Mouse (Mus musculus) fat pad, adult 2 months (tissue): ENCODE data around the gene Nfic.

Experiments
- DNase-seq: peaks from one replicate; pipeline ENCODE4 v3.0.0-alpha.2; 2011; ENCODE audit warnings: low read depth, low spot score; ENCODE audit errors: extremely low read depth

Nfic gene

GRCm38 (mm10) chr10:81405588-81406201, 49.7 kb downstream of the Nfic start:
- no peak for DNase-seq

DNA sequence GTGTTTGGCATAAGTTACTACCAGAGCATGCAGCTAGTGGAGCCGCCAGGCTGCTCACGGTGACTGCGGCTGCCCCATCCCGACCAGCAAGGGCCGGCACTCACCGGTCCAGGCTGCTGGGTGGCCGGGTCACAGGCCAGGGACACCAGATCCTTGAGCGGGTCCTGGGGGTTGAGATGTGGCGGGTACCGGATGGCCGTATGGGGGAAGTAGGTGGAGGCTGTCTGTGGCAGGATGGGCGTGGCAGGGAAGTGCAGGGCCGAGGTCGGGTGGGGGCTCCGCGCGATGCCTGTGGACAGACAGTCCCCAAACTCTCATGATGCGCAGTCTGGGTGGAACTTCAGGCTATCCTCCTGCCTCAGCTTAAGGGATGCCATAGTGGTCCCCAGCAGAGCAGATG, 50.7 kb downstream of the Nfic start:
- no peak for DNase-seq

DNA sequence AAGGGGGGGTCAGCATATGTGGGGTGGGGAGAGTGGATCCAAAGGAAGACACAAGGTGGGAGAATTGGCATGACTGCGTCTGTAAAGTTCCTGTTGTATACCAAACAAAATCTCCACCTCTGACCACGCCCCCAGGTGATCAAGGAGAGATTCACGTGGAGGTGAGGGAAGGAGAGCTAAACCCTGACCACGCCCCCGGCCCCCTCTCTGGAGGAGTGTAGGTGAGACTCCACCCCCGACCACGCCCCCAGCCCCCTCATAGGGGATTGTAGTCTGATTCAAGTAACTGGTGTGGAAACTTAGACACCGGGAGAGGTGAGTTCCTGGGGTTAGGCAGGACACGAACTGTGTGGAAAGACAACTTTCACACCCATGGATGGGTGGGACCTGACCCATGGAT, 51.4 kb downstream of the Nfic start:
- DNase-seq, result no peak

- no peak for DNase-seq
These were observed 51.9 kb downstream of the Nfic start for GRCm38 (mm10) chr10:81403511-81403910.

- DNase-seq, result no peak
These were observed 53.1 kb downstream of the Nfic start for GRCm38 (mm10) chr10:81402227-81402765.

GRCm38 (mm10) chr10:81401521-81402226, 53.8 kb downstream of the Nfic start:
- DNase-seq, result no peak

DNA sequence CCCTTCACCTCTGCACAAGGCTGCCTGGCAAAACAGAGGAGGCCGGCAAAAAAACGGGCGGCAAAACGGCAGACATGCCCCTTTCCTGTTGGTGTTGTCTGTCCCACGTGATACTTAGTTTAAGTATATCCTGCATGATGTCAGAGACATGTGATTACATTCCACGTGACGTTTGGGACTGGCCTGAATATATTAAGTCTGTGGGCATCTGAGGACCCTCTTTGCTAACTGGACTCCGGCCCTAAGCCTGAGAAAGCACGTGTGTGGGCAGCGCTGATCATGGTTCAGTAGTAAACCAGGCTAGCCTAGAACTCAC, 54.3 kb downstream of the Nfic start:
- DNase-seq, result no peak

DNA sequence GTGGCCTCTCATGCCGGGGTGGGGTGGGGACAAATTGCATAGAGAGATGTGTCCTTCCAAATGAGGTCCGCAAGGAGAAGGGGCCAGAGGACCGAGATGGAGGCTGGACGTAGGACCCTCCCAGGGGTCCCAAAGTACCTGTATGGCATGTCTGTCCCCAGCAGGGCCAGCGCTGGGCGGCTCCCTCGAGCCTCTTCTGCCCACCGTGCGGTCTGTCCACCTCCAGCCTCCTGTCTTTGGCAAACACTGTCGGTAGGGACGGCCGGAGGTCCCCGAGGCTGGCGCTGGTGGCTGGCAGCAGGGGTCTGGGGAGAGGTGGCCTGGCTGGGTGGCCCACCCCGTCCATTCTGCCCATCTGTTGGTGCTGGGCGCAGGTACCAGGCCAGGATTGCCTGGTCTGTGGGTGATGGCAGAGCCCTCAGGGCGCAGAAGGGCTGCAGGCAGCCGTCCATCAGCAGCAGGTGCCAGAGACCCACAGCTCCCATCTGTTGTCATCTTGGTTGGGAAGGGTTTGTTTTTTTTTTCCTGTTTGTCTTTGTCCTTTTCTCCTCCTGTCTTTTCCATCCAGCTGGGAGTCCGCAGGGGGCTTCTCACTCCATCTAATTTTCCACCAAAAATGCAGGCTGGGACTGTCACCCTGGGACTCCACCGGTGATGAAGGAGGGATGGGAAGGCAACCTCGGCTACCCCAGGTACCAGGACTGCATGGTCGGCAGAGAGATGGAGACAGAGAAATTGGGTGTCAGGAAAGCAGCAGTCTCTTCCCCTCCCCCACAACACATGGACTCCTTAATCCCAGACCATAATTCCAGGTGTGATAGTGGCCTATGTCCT, 54.8 kb downstream of the Nfic start:
- no peak for DNase-seq

DNA sequence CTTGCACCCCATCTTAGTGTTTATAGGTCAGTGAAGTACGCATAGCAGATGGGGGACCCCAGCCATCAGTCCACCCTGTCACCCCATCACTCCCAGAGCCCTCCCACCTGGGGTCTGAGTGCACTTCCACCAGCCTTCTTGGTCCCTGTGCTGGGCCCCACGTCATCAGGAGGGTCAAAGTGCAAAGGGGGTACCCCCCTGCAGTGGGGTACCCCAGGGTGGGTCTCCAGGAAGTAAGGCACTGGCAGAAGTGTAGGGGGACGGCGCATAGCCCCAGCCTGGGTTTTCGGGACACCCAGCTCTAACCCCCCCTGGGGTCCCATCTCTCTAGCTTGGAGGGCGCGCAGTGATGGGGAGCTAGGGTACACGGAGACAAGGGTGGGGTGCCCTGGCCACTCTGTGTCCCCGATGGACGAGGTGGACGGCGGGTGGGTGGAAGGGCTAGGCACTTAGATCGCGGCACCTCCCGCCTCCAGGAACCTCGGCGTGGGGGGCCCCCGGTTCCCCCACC, 55.6 kb downstream of the Nfic start:
- no peak for DNase-seq

DNA sequence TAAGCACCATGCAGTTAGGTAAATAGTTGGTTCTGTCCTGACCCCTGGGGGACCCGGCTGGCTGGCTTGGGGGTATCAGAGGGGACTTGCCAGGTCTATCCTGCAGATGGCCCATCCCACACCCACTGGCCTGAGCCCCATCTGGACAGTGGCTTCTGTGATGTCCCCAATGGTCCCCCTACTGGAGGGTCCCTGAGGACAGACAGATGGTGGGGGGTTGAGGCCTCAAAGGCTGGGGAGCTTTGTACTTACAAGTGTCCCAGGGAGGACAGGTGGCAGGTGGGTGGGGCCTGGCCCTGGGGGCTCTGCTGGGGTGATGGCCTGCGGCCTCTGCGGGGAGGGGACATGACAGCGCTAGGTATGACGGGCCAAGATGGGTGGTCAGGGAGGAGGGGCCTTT, 56.1 kb downstream of the Nfic start:
- no peak for DNase-seq

DNA sequence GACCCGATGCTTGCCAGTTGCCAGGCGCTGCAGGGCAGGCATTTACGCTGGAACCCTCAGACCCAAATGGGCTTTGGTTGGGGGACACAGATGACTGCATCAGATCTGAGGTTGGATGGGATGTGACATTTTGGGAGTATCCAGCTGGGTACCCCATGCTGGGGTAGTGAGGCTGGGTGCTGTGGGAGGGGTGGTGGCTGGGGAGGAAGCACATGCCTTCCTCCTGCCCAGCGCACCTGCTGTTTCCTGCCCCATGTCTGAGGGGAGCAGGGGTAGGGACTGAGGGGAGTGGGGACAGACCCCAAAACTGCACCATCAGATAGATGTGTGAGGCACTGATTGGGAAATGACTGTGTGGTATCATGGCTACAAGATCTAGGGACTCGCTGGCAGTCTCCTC, 58.7 kb downstream of the Nfic start:
- no peak for DNase-seq

GRCm38 (mm10) chr10:81395865-81396264, 59.6 kb downstream of the Nfic start:
- no peak for DNase-seq

DNA sequence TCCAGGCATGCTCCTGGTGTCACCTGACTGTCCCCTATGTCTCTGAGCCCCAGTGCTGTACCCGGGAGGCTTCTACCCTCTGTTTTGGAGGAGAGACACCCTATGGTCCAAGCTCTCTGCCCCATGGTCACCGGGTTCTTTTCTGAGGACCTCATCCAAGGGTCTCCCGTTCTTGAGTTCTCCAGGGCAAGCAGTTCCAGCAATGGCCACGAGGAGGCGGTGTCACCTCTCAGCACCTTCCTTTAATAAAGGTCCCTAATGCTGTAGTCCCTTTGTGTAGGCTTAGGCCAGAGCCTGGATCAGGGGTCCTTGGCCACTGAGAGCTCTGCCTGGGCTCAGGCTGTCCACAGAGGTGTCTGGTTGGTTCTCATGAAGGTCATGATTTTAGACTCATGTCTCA, 60.3 kb downstream of the Nfic start:
- DNase-seq, result no peak

GRCm38 (mm10) chr10:81393456-81394063, 61.9 kb downstream of the Nfic start:
- no peak for DNase-seq

- DNase-seq, result no peak
These were observed 62.7 kb downstream of the Nfic start, which contains the start of gene Smim24 for GRCm38 (mm10) chr10:81392781-81393185. Smim24 (plus strand) TSS chr10:81393051.

GRCm38 (mm10) chr10:81392270-81392669, 63.2 kb downstream of the Nfic start:
- no peak for DNase-seq

GRCm38 (mm10) chr10:81390678-81390965, 64.8 kb downstream of the Nfic start:
- DNase-seq, result no peak

GRCm38 (mm10) chr10:81389801-81390677, 65.4 kb downstream of the Nfic start:
- no peak for DNase-seq

GRCm38 (mm10) chr10:81389373-81389772, 66.1 kb downstream of the Nfic start:
- no peak for DNase-seq

- no peak for DNase-seq
These were observed 66.9 kb downstream of the Nfic start, which contains the start of gene Gm48552 for GRCm38 (mm10) chr10:81388505-81389055. Gm48552 (plus strand) TSS chr10:81389005.
